Mouse (Mus musculus) liver, embryonic 15.5 days (tissue): ENCODE data around the gene Slc9a5. TPM values are rescaled to one million over a fixed set of nuclear protein-coding genes. Genes with fewer than 3 reads are reported as not detected.
A peak's percentile ranks its signal among the peaks of the same experiment; 100 is the strongest.

Experiments used
- ATAC-seq: fragments of 200-750 bp; cut with Nextera tagmentation; 2 replicates; pipeline ENCODE4 v1.8.0; 2017; ENCODE audit warnings: moderate number of reproducible peaks, mild to moderate bottlenecking, moderate library complexity; ENCODE audit not compliant: insufficient read depth
- H3K27ac ChIP-seq: fragments of 300-500 bp; sonication (generic); replicated peaks from 2 replicates; pipeline ENCODE4 v1.5.1; 2015; ENCODE audit warnings: mild to moderate bottlenecking, inconsistent platforms
- H3K27me3 ChIP-seq: fragments of 300-500 bp; sonication (generic); 2 replicates; pipeline ENCODE4 v1.6.1; 2015; ENCODE audit warnings: mild to moderate bottlenecking, inconsistent platforms
- H3K36me3 ChIP-seq: fragments of 300-500 bp; sonication (generic); replicated peaks from 2 replicates; pipeline ENCODE4 v1.6.1; 2015; ENCODE audit warnings: moderate library complexity, mild to moderate bottlenecking, inconsistent platforms
- H3K4me1 ChIP-seq: fragments of 300-500 bp; sonication (generic); replicated peaks from 2 replicates; pipeline ENCODE4 v1.6.1; 2015; ENCODE audit warnings: inconsistent platforms
- H3K4me2 ChIP-seq: fragments of 300-500 bp; sonication (generic); 2 replicates; pipeline ENCODE4 v1.6.1; 2015; ENCODE audit warnings: moderate library complexity, mild to moderate bottlenecking, inconsistent platforms
- H3K4me3 ChIP-seq: fragments of 300-500 bp; sonication (generic); replicated peaks from 2 replicates; pipeline ENCODE4 v1.5.1; 2015; ENCODE audit warnings: mild to moderate bottlenecking, inconsistent platforms
- H3K9ac ChIP-seq: fragments of 300-500 bp; sonication (generic); 2 replicates; pipeline ENCODE4 v1.6.1; 2015; ENCODE audit warnings: moderate library complexity, mild to moderate bottlenecking, inconsistent platforms
- H3K9me3 ChIP-seq: fragments of 300-500 bp; sonication (generic); replicated peaks from 2 replicates; pipeline ENCODE4 v1.6.1; 2016; ENCODE audit warnings: inconsistent platforms
- WGBS: fragments of 180-500 bp; shearing (Covaris S2); methylation state at CpG from one replicate; pipeline ENCODE4 v1.1.7; 2015; ENCODE audit warnings: mixed read lengths; ENCODE audit not compliant: insufficient replicate concordance; 5-methylcytosine and 5-hydroxymethylcytosine counted together
- microRNA counts: library from miRNA; unstranded; fragments of <30 nt; microRNA quantifications from one replicate; lab custom pipeline; 2016
- microRNA-seq: library from miRNA; unstranded; fragments of <30 nt; microRNA quantifications from one replicate; pipeline ENCODE4, GENCODE M21; 2016
- polyA plus RNA-seq: library from polyadenylated mRNA; unstranded; fragments of >200 nt; fragmentation: Nextera tagmentation; extraction: Ambion mirVana; gene quantifications from 2 replicates; pipeline ENCODE4 v1.2.1, GENCODE M21; 2015

Gene Slc9a5
- polyA plus RNA-seq, 1 experiment from 2014 or later, result 0.13 TPM

- no peaks in the 10 kb centered on the region for H3K9me3 ChIP-seq
- H3K9ac ChIP-seq, result no peak overlapping the region
- H3K27ac ChIP-seq, result no peak overlapping the region
- H3K4me2 ChIP-seq, result no peak overlapping the region
- peaks cover 36% of the 10 kb centered on the region for H3K27me3 ChIP-seq
- 76% methylated on average over 6 of the region's 6 CpGs for WGBS
- ATAC-seq, result no peak
- H3K4me3 ChIP-seq, result no peak overlapping the region
- no peaks in the 10 kb centered on the region for H3K36me3 ChIP-seq
- peaks cover 9% of the 10 kb centered on the region for H3K4me1 ChIP-seq
Measured at GRCm38 (mm10) chr8:105409947-105410346, 61.3 kb downstream of the Slc9a5 start.

GRCm38 (mm10) chr8:105413391-105413790 lies 64.7 kb downstream of the Slc9a5 start, which contains the start of the genes Kctd19 and Lrrc36:
Gene Kctd19, minus strand, starts transcription at chr8:105413502.
Gene Lrrc36, plus strand, starts transcription at chr8:105413571.
- no peak within 1 kb of the TSS for H3K9ac ChIP-seq
- no peaks in the 10 kb centered on the region for H3K36me3 ChIP-seq
- peaks cover 56% of the 10 kb centered on the region for H3K27me3 ChIP-seq
- peak; percentile 49 for ATAC-seq
- no peaks in the 10 kb centered on the region for H3K9me3 ChIP-seq
- peaks cover 9% of the 10 kb centered on the region for H3K4me1 ChIP-seq
- WGBS, result under 1% methylated on average over 34 of the region's 34 CpGs
- peak within 1 kb of the TSS; percentile 24; the same call in 1 of the 2 replicates for H3K4me3 ChIP-seq
- peak within 1 kb of the TSS; percentile 62 for H3K4me2 ChIP-seq
- H3K27ac ChIP-seq, result no peak within 1 kb of the TSS

- 64% methylated on average over 2 of the region's 2 CpGs for WGBS
- no peak for ATAC-seq
- Histone ChIP-seq H3K36me3 (no peaks in the 10 kb centered on the region), H3K4me1 (no peaks in the 10 kb centered on the region), H3K9me3 (no peaks in the 10 kb centered on the region), H3K27me3 (peaks cover 39% of the 10 kb centered on the region), H3K4me2 (no peak overlapping the region), H3K9ac (no peak overlapping the region), H3K4me3 (no peak overlapping the region), H3K27ac (no peak overlapping the region)
Measured at GRCm38 (mm10) chr8:105418992-105419391, 70.3 kb downstream of the Slc9a5 start.

MicroRNA genes within 50 kb of the gene (microRNA counts, 519-probe panel; counts per million panel counts)
- 2,410 counts per million, percentile 41 among the panel's probes with 10 or more counts for microRNA mmu-miR-328 (lab: Ali Mortazavi, UCI)

Small RNA genes within 50 kb of the gene (microRNA-seq; reads per million reads assigned to microRNA genes)
- gene Gm27320, result not detected
- gene Mir328, result 310 reads per million, percentile 65 among the genes with 10 or more reads in this experiment

Other genes starting within 250 kb of the Slc9a5 start
- gene Ces4a, start 217.0 kb upstream of the Slc9a5 start, polyA plus RNA-seq, result not detected in 2 replicates
- 6.5 and 7.0 TPM in 2 replicates for gene Cbfb, start 178.2 kb upstream of the Slc9a5 start, polyA plus RNA-seq
- gene D230025D16Rik, start 123.7 kb upstream of the Slc9a5 start, polyA plus RNA-seq, result 16.9 and 20.3 TPM in 2 replicates
- gene B3gnt9, start 93.7 kb upstream of the Slc9a5 start, polyA plus RNA-seq, result 2.3 and 2.4 TPM in 2 replicates
- gene Tradd, start 84.2 kb upstream of the Slc9a5 start, polyA plus RNA-seq, result 14.9 and 15.5 TPM in 2 replicates
- gene Fbxl8, start 84.2 kb upstream of the Slc9a5 start, polyA plus RNA-seq, result 1.2 and 1.3 TPM in 2 replicates
- not detected in 2 replicates for gene Hsf4, start 79.0 kb upstream of the Slc9a5 start, polyA plus RNA-seq
- gene Nol3, start 72.7 kb upstream of the Slc9a5 start, polyA plus RNA-seq, result 0.22 and 0.30 TPM in 2 replicates
- 0.59 and 0.68 TPM in 2 replicates for gene 4931428F04Rik, start 59.0 kb upstream of the Slc9a5 start, polyA plus RNA-seq
- gene Exoc3l, start 52.7 kb upstream of the Slc9a5 start, polyA plus RNA-seq, result 6.0 and 6.7 TPM in 2 replicates
- gene E2f4, start 51.2 kb upstream of the Slc9a5 start, polyA plus RNA-seq, result 197 and 211 TPM in 2 replicates
- 3.4 and 4.4 TPM in 2 replicates for gene Elmo3, start 43.2 kb upstream of the Slc9a5 start, polyA plus RNA-seq
- gene Lrrc29, start 22.6 kb upstream of the Slc9a5 start, polyA plus RNA-seq, result 10.4 and 11.8 TPM in 2 replicates
- gene Tmem208, start 22.5 kb upstream of the Slc9a5 start, polyA plus RNA-seq, result 91.2 and 91.8 TPM in 2 replicates
- gene Fhod1, start 890 bp upstream of the Slc9a5 start, polyA plus RNA-seq, result 0.53 and 0.70 TPM in 2 replicates
- not detected in 2 replicates for gene Plekhg4, start 24.4 kb downstream of the Slc9a5 start, polyA plus RNA-seq
- not detected in 2 replicates for gene Kctd19, start 64.7 kb downstream of the Slc9a5 start, polyA plus RNA-seq
- 0.12 and 0.13 TPM in 2 replicates for gene Lrrc36, start 64.7 kb downstream of the Slc9a5 start, polyA plus RNA-seq
- gene Tppp3, start 122.7 kb downstream of the Slc9a5 start, polyA plus RNA-seq, result 3.1 and 4.8 TPM in 2 replicates
- gene Zdhhc1, start 148.1 kb downstream of the Slc9a5 start, polyA plus RNA-seq, result 1.9 and 2.3 TPM in 2 replicates
- 0.40 and 0.58 TPM in 2 replicates for gene Hsd11b2, start 169.9 kb downstream of the Slc9a5 start, polyA plus RNA-seq
- gene Atp6v0d1, start 217.2 kb downstream of the Slc9a5 start, polyA plus RNA-seq, result 52.4 and 59.4 TPM in 2 replicates